Mouse (Mus musculus) small intestine, adult 2 months (tissue): ENCODE measurements around the gene Abcb9.

Experiments used
- CTCF ChIP-seq: fragments of 200-500 bp; IDR thresholded peaks from 2 replicates; pipeline ENCODE4 v1.5.1; 2012; ENCODE audit warnings: low read depth, mild to moderate bottlenecking, control low read depth, inconsistent platforms, low read length, moderate library complexity, mixed read lengths; ENCODE audit not compliant: insufficient replicate concordance, insufficient read length; ENCODE audit errors: extremely low read depth
- POLR2A ChIP-seq: fragments of 200-500 bp; IDR thresholded peaks from 2 replicates; pipeline ENCODE4 v1.6.1; 2012; ENCODE audit warnings: low read depth, mild to moderate bottlenecking, control low read depth, inconsistent platforms, low read length, moderate library complexity

GRCm38 (mm10) chr5:124035806-124036205 lies 59.8 kb downstream of the Abcb9 start:
- no peak for TF ChIP-seq POLR2A
- no peak for TF ChIP-seq CTCF
